Mouse (Mus musculus) brain, embryonic 14.5 days (tissue): Measurements from ENCODE around the gene Gm45808. TPM values are rescaled to one million over a fixed set of nuclear protein-coding genes. Genes with fewer than 3 reads are reported as not detected.
"Not testable (repeated sequence)": the region's sequence is repeated elsewhere in the genome, so short reads cannot be mapped to it uniquely, and the experiment has no call there.

Source experiments
- DNase-seq: peaks from one replicate; pipeline ENCODE4 v3.0.0-alpha.2; 2011; ENCODE audit warnings: low read depth
- CTCF ChIP-seq: fragments of 200-500 bp; IDR thresholded peaks from 2 replicates; pipeline ENCODE4 v1.5.1; 2012; ENCODE audit warnings: inconsistent platforms, mild to moderate bottlenecking, moderate library complexity, borderline replicate concordance; ENCODE audit not compliant: insufficient read depth, insufficient read length; ENCODE audit errors: extremely low read depth
- POLR2A ChIP-seq: fragments of 200-500 bp; IDR thresholded peaks from 2 replicates; pipeline ENCODE4 v1.6.1; 2012; ENCODE audit warnings: mild to moderate bottlenecking, inconsistent platforms, borderline replicate concordance; ENCODE audit not compliant: poor library complexity, insufficient read depth, insufficient read length, severe bottlenecking; ENCODE audit errors: extremely low read depth
- polyA plus RNA-seq: library from polyadenylated mRNA; depleted of rRNA; stranded (reverse); fragments of >200 nt; gene quantifications from 2 replicates; pipeline ENCODE4 v1.2.3, GENCODE M21; 2012

Gm45808 gene
- polyA plus RNA-seq, 1 experiment, result 0.30 TPM

DNA sequence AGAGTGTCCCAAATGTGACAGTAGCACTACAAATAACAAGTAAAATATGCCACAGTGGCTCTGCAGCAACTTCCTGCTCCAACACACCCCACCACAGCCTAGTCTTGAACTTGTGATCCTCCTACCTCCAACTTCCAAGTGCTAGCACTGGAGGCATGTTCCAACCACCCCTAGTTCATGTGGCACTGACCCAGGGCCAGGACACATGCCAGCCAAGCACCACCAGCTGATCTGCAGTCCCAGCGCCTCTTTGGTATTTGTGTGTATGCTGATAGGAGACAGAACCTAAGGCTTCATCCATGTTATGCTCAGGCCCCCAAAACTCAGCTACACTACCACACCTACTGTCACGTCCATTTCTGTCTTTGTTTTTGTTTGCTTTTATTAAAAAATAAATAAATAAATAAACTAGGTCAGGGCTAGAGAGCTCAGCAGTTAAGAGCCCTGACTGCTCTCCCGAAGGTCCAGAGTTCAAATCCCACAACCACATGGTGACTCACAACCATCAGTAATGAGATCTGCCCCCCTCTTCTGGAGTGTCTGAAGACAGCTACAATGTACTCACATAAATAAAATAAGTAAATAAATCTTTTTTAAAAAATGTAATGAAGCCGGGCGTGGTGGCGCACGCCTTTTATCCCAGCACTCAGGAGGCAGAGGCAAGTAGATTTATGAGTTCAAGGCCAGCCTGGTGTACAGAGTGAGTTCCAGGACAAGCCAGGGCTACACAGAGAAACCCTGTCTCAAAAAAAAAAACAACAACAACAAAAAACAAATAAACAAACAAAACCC lies 22.4 kb downstream of the Gm45808 start:
- DNase-seq, result no peak
- TF ChIP-seq POLR2A (no peak), CTCF (no peak)

DNA sequence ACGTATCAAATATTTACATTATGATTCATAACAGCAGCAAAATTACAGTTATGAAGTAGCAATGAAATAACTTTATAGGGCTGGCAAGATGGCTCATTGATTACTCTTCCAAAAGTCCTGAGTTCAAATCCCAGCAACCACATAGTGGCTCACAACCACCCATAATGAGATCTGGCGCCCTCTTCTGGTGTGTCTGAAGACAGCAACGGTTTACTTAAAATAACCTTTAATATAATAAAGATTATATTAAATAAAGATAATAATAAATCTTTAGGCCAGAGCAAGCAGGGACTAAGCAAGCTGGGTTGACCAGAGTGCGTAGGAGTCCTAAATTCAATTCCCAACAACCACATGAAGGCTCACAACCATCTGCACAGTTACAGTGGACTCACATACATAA lies 23.7 kb downstream of the Gm45808 start:
- not testable (repeated sequence) for DNase-seq

DNA sequence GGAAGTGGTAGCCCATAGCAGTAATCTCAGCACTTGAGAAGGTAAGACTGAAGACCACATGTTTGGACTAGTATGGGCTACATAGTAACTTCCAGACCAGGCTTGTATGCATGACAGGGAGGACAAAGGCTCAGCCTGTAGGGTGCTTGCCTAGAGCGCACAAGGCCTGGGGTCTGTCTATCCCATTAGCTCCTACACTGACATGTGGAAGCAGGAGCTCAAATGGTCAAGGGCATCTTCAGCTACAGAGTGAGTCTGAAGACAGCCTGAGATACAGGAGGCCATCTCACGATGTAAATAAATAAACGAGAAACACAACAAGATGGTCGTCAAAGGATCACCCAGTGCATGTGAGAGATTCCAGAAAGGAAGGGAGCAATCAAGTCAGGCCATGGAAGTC lies 24.3 kb downstream of the Gm45808 start:
- no peak for DNase-seq
- TF ChIP-seq CTCF, result no peak
- TF ChIP-seq POLR2A, result no peak

DNA sequence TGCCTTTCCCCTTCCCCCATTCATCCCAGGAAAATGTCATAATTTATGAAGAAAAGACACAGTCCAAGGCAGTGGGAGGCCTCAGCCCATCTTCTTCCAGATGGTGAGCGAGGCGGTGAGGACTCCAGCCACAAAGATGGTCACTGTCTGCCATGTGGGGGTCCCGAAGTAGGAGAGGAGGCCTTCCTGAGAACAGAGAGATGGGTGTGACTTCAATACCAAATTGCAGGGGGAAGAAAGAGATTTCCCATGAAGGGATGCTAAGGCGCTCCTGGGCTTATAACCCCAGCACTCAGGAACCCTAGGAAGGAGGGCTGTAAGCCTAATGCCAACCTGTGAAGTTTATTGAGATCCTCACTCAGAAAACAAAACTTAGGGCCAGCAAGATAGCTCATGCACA lies 24.8 kb downstream of the Gm45808 start:
- DNase-seq, result no peak
- TF ChIP-seq CTCF (no peak), POLR2A (no peak)

DNA sequence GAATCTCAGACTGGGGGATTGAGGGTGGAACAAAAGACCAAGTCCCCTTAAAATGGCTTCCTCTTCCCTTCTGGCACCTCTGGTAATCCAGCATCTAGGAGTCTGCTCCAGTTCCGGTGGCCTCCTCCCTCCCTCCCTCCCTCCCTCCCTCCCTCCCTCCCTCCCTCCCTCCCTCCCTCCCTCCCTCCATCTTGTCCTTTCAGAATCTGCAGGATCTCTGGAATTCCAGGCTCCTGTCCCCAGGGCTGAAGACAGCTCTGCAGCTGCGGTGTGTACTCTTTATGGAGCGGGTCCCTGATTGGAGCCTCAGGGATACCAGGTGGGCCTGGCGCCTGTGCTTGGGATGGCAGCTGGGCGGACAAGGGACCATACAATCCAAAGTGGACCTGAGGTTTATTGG lies 25.3 kb downstream of the Gm45808 start:
- TF ChIP-seq POLR2A (no peak), CTCF (no peak)
- no peak for DNase-seq

DNA sequence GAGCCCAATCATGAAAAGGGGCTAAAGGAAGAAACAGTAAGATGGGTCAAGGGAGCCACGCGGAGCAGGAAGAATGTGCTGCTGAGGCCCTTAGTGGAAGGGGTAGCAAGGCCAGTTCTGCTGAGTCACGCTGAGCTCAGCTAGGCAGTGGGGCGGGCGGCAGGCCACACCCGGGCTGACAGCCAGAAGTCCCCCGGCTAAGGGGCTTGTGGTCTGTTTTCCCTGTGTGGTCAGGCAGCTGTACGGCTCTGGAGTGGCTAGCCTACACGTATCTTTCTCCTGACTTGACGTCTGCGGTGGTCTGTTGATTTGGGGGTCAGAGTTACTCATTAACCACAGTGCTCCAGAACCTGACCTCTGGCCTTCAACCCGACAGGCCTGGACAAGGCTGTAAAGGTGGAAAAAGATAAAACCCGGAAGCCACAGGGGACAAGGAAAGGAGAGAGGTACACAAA lies 25.7 kb downstream of the Gm45808 start:
- DNase-seq, result peak; percentile 70
- no peak for TF ChIP-seq CTCF
- TF ChIP-seq POLR2A, result no peak

DNA sequence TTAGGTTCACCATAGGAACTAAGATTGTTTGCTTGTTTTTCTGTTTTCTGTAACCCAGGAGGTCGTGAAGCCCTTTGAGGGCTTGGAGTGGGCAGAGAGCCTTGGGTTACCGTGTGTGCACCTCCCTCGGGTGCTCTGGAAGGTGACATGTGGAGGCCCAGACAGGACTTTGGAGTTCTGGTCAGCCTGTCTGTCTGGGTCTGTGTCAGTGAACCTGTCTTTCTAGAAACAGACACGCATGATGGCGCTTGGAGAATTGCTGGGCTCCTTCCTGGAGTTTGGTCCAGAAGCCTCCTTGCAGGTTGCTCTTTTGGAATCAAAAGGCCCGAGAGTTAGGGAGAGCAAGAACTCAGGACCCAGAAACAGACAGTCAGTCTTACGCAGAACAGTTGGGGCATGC lies 26.2 kb downstream of the Gm45808 start:
- TF ChIP-seq CTCF, result no peak
- TF ChIP-seq POLR2A, result no peak
- no peak for DNase-seq

DNA sequence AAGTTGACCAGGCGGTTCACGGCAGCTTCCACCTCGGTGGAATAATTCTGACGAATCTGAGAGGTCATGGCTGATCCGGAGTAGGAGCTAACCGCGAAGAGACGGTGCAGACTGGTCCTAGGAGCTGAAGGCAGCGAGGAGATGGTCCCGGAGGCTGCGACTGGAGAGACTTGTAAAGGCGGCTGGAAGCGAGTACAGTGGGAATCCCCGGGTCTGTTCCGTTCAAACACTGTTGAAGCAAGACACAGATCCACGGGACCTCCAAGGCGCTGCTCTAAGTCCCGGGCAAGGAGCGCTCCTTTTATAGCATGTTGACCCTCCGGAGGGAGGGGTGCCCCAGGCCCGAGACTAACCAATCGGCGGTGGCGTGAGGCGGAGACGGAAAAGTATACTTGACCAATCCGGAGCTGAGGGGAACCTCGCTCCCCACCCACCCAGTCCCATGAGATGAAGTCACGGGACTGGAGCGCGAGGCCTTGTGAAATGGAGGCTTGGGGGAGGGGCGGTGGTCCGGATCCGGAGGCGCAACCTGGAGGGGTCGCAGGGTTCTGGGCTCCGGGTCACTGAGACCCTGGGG lies 27.0 kb downstream of the Gm45808 start, which contains the start of gene Ftl1:
Gene Ftl1 (minus strand): TSS at position 321 of the 577 bp plus-strand sequence.
- peak; percentile 100 for DNase-seq
- peak; percentile 75; the same call in 1 of the 2 replicates for TF ChIP-seq POLR2A

DNA sequence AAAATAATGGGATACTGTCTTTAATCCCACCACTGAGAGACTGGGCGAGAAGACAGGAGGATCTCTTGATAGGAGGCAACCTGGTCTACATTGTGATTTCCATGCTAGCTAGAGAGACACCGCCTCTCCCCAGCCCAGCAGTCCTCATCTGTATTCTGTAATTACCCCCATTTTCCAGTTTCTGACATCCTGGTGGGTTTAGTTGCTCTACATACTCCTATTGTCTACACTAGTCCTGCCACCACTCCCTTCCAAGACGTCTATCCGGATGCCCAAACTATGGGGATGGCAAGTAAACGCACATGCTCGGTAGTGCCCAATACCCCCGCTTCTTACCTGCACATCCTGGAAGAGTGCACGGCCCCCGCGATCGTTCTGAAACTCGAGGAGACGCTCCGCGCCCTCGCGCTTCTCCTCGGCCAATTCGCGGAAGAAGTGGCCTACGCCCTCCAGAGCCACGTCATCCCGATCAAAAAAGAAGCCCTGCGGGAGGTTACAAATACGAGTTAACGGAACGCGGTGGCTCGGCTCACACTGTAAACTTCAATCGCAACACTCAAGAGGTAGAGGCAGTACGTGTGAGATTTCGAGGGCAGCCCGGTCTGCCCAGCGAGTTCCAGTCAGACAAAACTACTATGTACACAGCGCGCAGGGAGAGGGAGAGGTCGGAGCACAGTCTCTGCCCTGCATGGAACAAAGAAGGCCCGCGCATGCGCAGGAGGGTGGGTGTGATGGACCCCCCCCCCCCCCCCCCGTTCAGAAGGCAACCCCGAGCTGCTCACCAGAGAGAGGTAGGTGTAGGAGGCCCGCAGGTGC lies 27.7 kb downstream of the Gm45808 start:
- peak; percentile 91 for DNase-seq
- TF ChIP-seq CTCF (no peak), POLR2A (no peak; the same call in 1 of the 2 replicates)

DNA sequence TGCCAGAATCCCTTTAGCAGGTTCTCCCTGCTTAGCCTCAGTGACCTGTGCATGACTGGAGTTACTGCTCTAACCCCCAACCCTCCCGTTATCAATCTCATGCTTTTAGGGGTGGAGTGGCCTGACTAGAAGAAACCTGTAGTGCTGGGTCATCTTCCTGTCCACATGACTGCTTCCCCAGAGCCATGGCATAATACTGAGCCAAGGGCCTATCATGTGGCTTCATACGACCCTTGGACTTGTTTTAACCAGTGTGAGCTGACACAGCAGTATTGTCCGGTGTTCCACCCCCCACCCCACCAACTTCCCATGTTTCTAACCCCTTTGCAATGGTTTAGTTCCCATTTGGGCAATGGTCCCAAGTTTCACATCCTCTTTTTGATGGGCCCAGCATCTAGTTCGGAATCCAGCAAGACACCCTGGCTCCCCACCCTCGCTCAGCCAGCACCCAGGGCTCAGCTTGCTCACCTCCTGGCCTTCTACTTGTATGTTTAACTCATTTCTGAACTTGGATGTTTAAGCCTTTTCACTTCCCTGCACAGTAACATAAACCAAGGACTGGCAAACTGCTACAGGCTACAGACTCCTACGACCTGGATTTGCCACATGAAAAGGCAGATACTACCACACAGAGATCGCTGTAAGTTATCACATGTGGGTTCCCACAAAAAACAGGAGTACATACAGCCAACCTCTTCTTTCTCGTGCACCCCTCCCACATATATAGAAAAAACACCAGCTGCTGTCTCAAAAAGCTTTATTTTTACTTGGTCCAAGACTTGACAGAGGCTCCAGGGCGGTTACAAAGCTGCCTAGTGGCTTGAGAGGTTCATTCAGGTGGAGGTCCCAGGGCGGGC lies 29.2 kb downstream of the Gm45808 start:
- TF ChIP-seq CTCF (no peak), POLR2A (no peak)
- no peak for DNase-seq

DNA sequence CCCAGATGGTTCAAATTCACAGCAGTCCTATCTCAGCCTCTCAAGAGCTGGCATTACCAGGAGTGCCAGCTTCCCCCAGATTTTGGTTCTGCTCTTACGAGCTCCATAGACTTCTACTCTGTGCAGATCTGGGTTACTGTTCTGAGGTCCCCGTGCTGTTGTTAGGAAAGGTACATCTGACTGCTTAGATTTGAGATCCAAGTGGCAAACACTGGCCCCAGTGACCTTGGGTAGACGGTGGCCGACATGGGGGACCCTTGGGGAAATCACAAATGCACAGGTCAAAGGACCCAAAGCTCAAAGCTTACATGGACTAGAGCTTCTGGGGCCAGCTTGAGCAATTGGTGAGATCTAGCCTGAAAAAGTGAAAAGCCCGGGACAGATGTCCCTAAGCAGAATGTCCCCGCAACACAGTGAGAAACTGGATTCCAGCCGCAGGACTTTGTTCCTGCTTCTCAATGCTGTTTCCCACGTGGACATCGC lies 29.8 kb downstream of the Gm45808 start:
- no peak for DNase-seq
- TF ChIP-seq POLR2A (no peak), CTCF (no peak)
